In genomic region chr6:49208935-49209334, GRCm38 (mm10) we compare ENCODE assay signal across 8 mouse cellular contexts. TPM values are rescaled to one million over a fixed set of nuclear protein-coding genes. Genes with fewer than 3 reads are reported as not detected.
DNase-seq lines count a peak whose midpoint lies in the region; ATAC-seq lines count a peak whose summit lies in the region.

No protein-coding gene starts in this region.

- H3K27ac ChIP-seq in kidney, embryonic 15.5 days: peak overlapping the region; percentile 14; the same call in 1 of the 2 replicates
- no peak overlapping the region for H3K27ac ChIP-seq in embryonic facial prominence, embryonic 10.5 days (replicated peaks)
- H3K27ac ChIP-seq in liver, embryonic 13.5 days: peak overlapping the region; percentile 51

- H3K9me3 ChIP-seq in kidney, embryonic 15.5 days (replicated peaks): no peaks in the 10 kb centered on the region
- H3K9me3 ChIP-seq in embryonic facial prominence, embryonic 10.5 days: no peaks in the 10 kb centered on the region
- H3K9me3 ChIP-seq in liver, embryonic 13.5 days (replicated peaks): no peaks in the 10 kb centered on the region

- 83% methylated on average over 5 of the region's 5 CpGs for WGBS in kidney, embryonic 15.5 days
- WGBS in embryonic facial prominence, embryonic 10.5 days: 85% methylated on average over 5 of the region's 5 CpGs
- WGBS in liver, embryonic 13.5 days (ENCODE audit: insufficient replicate concordance): 57% methylated on average over 5 of the region's 5 CpGs

- no peak overlapping the region for H3K9ac ChIP-seq in kidney, embryonic 15.5 days
- peak overlapping the region; percentile 43; the same call in 1 of the 2 replicates for H3K9ac ChIP-seq in liver, embryonic 13.5 days

- DNase-seq in kidney, adult 9 months: no peak
- DNase-seq in ES-CJ7 (ENCODE audit: low read depth, low spot score): peak; percentile 88
- peak; percentile 32 for DNase-seq in embryonic facial prominence, embryonic 10.5 days (ENCODE audit: low spot score)
- DNase-seq in liver, embryonic 13.5 days: peak; percentile 38
- no peak for DNase-seq in Muller cell, postnatal 12 days (ENCODE audit: inconsistent ontology term)
- no peak for DNase-seq in left cerebral cortex, postnatal 4 days
- DNase-seq in layer of hippocampus, adult 11-12 months (ENCODE audit: low spot score): no peak

- intact Hi-C loops in left cerebral cortex, postnatal 4 days (cut with DNase I): no loop called here

- H3K36me3 ChIP-seq in kidney, embryonic 15.5 days: peaks cover 34% of the 10 kb centered on the region
- peaks cover 57% of the 10 kb centered on the region for H3K36me3 ChIP-seq in embryonic facial prominence, embryonic 10.5 days (replicated peaks)
- H3K36me3 ChIP-seq in liver, embryonic 13.5 days: peaks cover 30% of the 10 kb centered on the region

- peaks cover 53% of the 10 kb centered on the region for H3K4me1 ChIP-seq in kidney, embryonic 15.5 days
- peaks cover 48% of the 10 kb centered on the region for H3K4me1 ChIP-seq in embryonic facial prominence, embryonic 10.5 days
- H3K4me1 ChIP-seq in liver, embryonic 13.5 days (replicated peaks): peaks cover 69% of the 10 kb centered on the region

- H3K4me3 ChIP-seq in kidney, embryonic 15.5 days (replicated peaks): 0 out of 2 replicates have a peak overlapping the region, but pooled peaks have one; percentile 10
- no peak overlapping the region for H3K4me3 ChIP-seq in embryonic facial prominence, embryonic 10.5 days
- H3K4me3 ChIP-seq in liver, embryonic 13.5 days (replicated peaks): peak overlapping the region; percentile 26; the same call in 1 of the 2 replicates

- H3K4me2 ChIP-seq in kidney, embryonic 15.5 days: peak overlapping the region; percentile 25; the same call in 1 of the 2 replicates
- H3K4me2 ChIP-seq in liver, embryonic 13.5 days: peak overlapping the region; percentile 53

- H3K27me3 ChIP-seq in kidney, embryonic 15.5 days: no peaks in the 10 kb centered on the region
- no peaks in the 10 kb centered on the region for H3K27me3 ChIP-seq in embryonic facial prominence, embryonic 10.5 days (replicated peaks; ENCODE audit: low read depth, poor library complexity, severe bottlenecking)
- no peaks in the 10 kb centered on the region for H3K27me3 ChIP-seq in liver, embryonic 13.5 days

- no peak for ATAC-seq in kidney, embryonic 15.5 days (replicated peaks; ENCODE audit: low FRiP score)
- peak; percentile 82 for ATAC-seq in liver, embryonic 13.5 days (ENCODE audit: low read depth)

RNA-seq across cellular contexts. Expression of gene Igf2bp3, which starts 5.8 kb away (rescaled TPM):
- 46.2 and 49.7 TPM in 2 replicates for polyA plus RNA-seq in kidney, embryonic 15.5 days (2015; fragmentation: Nextera tagmentation; extraction: Ambion mirVana)
- 159 TPM in 2 replicates for polyA plus RNA-seq in embryonic facial prominence, embryonic 10.5 days (2016; fragmentation: Nextera tagmentation; extraction: Ambion mirVana)
- polyA plus RNA-seq in liver, embryonic 13.5 days (2015; fragmentation: Nextera tagmentation; extraction: Ambion mirVana): 21.4 and 25.4 TPM in 2 replicates
- total RNA-seq in left cerebral cortex, postnatal 4 days (2021): 1 to 10 TPM; 5.0 to 6.5 TPM

RNA-seq across cellular contexts. Expression of gene Tra2a, which starts 54.9 kb away (rescaled TPM):
- polyA plus RNA-seq in kidney, embryonic 15.5 days (2015; fragmentation: Nextera tagmentation; extraction: Ambion mirVana): 122 and 130 TPM in 2 replicates
- polyA plus RNA-seq in embryonic facial prominence, embryonic 10.5 days (2016; fragmentation: Nextera tagmentation; extraction: Ambion mirVana): 123 and 132 TPM in 2 replicates
- polyA plus RNA-seq in liver, embryonic 13.5 days (2015; fragmentation: Nextera tagmentation; extraction: Ambion mirVana): 51.9 and 60.9 TPM in 2 replicates
- 10 to 100 TPM; 91.9 to 94.1 TPM for total RNA-seq in left cerebral cortex, postnatal 4 days (2021)

Comparison
In these comparisons a context has a peak if more than half of its experiments do, and no peak if none do; other contexts are left out.
1. DNase-seq: peak in ES-CJ7 (single experiment), embryonic facial prominence, embryonic 10.5 days (single experiment) and liver, embryonic 13.5 days (single experiment); none in kidney, adult 9 months (single experiment), Muller cell, postnatal 12 days (single experiment), left cerebral cortex, postnatal 4 days (single experiment) and layer of hippocampus, adult 11-12 months (single experiment).